Mouse (Mus musculus) C2C12 (cell line): ENCODE data around the gene Spty2d1.
A peak's percentile ranks its signal among the peaks of the same experiment; 100 is the strongest.

Experiments used
- CTCF ChIP-seq: IDR thresholded peaks from one replicate; pipeline ENCODE4 v1.5.1; 2011; ENCODE audit not compliant: control insufficient read depth, insufficient read depth, insufficient read length
- USF1 ChIP-seq: IDR thresholded peaks from one replicate; pipeline ENCODE4 v1.6.1; 2011; ENCODE audit warnings: low read depth, mild to moderate bottlenecking, control low read depth, moderate library complexity

GRCm38 (mm10) chr7:46983280-46983679 is 24.9 kb downstream of the Spty2d1 start, which contains the start of gene Gm9999:
- TF ChIP-seq CTCF (no peak), USF1 (peak; percentile 36)
